Mouse (Mus musculus) thymus, adult 2 months (tissue): ENCODE data around the gene Bbip1.

Experiments used
- CTCF ChIP-seq: fragments of 200-500 bp; IDR thresholded peaks from 2 replicates; pipeline ENCODE4 v1.5.1; 2012; ENCODE audit warnings: mild to moderate bottlenecking, control low read depth, low read length, moderate library complexity, borderline replicate concordance; ENCODE audit not compliant: control insufficient read depth, poor library complexity, insufficient read depth; ENCODE audit errors: extremely low read depth
- POLR2A ChIP-seq: fragments of 200-500 bp; IDR thresholded peaks from 2 replicates; pipeline ENCODE4 v1.6.1; 2012; ENCODE audit warnings: mild to moderate bottlenecking, low read length, control low read depth, moderate library complexity; ENCODE audit not compliant: control insufficient read depth, poor library complexity, insufficient read depth; ENCODE audit errors: extremely low read depth

DNA sequence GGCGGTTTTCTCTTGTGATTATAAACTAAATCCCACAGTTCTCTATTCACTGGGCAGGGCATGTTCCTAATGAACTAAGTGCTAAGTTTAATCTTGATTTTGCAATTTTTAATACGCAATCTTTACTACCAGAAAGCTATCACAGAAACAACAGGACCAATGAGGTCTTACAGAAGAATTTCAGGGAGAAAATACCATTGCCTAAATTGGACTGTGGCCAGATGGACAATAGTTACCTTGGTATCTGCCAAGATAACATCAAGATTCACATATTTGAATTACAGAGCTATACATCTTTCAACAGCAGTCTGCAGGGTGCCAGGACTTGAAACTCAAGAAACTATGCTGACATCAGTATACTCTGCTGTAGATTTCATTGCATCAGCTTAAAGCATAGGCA lies 2.1 kb downstream of the Bbip1 start:
- no peak for TF ChIP-seq CTCF
- no peak for TF ChIP-seq POLR2A
